Mouse (Mus musculus): ENCODE data around the gene Nat8f4.
"Not testable (repeated sequence)": the region's sequence is repeated elsewhere in the genome, so short reads cannot be mapped to it uniquely, and the experiment has no call there.

The Nat8f4 gene

DNA sequence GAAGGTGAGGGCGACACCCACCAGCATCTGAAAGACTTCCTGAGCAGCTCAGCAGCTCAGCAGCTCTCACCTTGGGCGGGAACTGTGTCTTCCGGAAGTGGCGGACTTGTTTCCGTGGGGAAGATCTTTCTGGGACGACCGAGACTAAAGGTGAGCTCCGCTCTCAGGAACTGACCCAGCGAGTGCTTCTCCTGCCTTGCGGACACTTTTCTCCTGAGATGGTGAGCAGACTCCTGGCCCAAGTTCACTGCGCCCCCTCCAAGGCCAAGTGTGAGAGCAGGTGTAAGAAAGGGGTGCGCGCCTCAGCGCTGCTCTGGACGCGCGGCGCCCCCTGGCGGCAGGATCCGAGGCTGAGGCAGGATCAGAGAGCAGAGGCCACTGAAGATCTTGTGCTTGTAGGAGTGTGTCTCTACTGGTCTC is at the start of gene Nat8f4:
Gene Nat8f4, minus strand, starts transcription at position 243 of the 420 bp plus-strand sequence.
- peak; percentile 37 for DNase-seq (ENCODE audit: low read depth, low spot score)

DNA sequence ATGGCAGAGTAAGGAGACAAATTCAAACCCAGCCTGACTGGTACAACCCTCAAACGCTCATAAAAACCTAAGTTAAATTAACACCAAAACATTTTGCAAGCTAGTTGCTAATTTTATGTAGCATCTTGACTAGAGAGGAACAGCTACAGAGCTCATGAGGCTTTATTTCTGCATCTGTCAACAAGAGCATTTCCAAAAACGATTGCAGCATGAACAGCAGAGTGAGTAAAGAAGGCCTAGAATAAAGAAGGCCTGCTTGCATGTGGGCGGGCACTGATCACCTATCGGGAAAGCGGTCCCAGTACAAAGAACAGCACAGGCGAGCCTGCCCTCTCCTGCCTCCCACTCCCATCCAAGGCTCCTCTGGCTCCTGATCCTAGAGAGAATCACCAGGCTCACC is 43.9 kb upstream of the Nat8f4 start:
- no peak for DNase-seq (ENCODE audit: low read depth, low spot score)

DNA sequence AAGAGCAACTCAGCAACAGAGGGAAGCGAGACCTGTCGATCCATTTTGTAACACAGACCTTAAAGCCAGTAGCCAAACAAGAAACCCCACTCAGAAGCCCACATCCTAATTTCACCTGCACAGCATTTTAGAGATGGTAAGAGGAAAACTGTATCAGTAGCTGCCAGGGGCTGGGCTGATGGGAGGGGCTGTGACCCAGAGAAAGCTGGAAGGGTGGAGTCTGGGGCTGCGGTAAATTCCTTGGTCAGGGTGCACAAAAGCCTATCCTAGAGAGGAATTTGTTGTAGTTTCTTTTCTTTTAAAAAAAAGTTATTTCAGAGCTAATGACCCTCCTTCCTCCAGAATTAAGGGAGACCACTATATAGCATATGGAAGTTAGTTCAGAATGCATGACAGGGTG is 37.8 kb upstream of the Nat8f4 start:
- DNase-seq (ENCODE audit: low read depth, low spot score): no peak

GRCm38 (mm10) chr6:85938701-85939100 is 34.0 kb upstream of the Nat8f4 start:
- no peak for DNase-seq (ENCODE audit: low read depth, low spot score)

- DNase-seq (ENCODE audit: low read depth, low spot score): peak; percentile 56
Measured at GRCm38 (mm10) chr6:85936508-85937465, 32.1 kb upstream of the Nat8f4 start.

DNA sequence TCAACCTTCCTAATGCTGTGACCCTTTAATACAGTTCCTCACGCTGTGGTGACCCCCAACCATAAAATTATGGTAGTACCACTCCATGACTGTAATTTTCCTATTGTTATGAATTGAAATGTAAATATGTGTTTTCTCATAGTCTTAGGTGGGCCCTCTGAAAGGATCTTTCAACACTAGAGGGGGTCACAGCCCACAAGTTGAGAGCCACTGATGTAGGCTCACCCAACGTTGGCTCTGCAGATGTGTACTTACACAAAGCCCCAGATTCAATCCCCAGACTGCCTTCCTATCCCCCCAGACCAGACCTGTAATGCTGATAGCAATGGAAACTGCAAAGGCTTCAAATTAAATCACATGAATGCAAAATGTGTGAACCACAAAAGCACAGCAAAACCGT is 31.0 kb upstream of the Nat8f4 start:
- no peak for DNase-seq (ENCODE audit: low read depth, low spot score)

DNA sequence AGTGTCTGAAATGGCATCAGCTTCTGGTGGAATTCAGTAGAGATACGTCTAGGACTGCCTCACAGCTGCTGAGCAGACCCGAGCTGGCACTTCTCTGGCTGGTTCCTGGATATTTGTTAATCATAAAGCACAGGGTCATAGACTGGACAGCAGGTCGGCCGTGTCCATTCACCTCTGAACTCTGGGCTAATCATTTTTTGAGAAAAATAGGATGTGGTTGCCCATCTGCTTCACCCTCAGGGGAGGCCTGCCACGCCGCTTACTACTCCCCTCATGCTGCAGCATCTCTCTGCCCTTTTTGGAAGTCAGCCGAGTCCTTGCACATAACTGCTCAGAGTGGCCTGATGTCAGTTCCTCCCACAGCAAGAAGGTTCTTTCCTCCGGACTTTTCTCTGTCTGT is 29.4 kb upstream of the Nat8f4 start:
- DNase-seq (ENCODE audit: low read depth, low spot score): no peak

DNA sequence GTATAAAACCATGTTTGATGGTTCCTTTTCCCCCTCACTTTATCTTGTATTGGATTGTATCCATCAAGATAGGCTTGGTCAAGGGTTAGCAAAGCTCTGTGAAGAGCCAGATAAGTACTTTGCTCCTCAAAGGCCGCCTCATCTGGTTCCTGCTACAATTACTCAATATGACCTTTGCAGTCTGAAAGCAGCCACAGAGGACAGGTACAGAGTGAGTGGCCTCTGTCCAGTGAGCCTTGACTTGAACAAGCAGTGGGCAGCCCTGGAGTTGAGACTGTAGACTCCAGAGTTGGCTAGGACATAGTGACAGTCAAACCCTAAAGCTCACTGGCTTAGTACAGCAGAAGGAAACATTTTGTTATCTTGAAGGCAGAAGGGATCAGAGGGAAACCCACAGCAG is 24.6 kb upstream of the Nat8f4 start:
- DNase-seq (ENCODE audit: low read depth, low spot score): no peak

- DNase-seq (ENCODE audit: low read depth, low spot score): no peak
Measured at GRCm38 (mm10) chr6:85927476-85928464, 23.1 kb upstream of the Nat8f4 start.

DNA sequence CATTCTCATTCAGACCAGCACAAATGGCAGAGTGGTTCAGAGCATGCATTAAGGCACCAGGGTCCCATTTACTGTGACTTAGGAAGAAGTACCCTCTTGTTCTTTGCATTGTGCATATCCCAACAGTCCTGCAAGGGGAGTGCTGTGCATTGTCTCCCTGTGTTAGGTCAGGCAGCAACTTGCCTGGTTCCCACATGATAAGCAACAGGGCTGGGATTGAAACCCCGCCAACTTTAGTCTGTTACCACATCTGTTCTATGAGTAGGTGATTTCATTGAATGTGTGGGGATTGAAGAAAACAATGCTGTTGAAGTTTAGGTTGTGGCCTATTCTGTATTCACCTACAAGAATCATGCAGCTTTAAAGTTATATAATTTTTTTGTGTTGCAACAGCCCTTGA is 22.0 kb upstream of the Nat8f4 start:
- DNase-seq (ENCODE audit: low read depth, low spot score): no peak

DNA sequence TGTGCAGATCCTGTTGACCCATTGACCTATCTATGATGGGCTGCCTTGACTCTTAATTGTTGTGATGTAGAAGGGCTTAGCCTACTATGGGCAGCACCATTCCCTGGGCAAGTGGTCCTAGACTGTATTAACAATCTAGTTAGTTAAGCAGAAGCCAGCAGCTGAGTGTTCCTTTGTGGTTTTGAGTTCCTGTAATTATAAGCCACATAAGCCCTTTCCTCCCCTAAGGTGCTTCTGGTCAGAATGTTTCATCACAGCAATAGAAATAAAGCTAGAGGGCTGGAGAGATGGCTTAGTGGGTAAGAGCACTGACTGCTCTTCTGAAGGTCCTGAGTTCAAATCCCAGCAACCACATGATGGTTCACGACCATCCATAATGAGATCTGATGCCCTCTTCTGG is 19.0 kb upstream of the Nat8f4 start:
- DNase-seq (ENCODE audit: low read depth, low spot score): no peak

DNA sequence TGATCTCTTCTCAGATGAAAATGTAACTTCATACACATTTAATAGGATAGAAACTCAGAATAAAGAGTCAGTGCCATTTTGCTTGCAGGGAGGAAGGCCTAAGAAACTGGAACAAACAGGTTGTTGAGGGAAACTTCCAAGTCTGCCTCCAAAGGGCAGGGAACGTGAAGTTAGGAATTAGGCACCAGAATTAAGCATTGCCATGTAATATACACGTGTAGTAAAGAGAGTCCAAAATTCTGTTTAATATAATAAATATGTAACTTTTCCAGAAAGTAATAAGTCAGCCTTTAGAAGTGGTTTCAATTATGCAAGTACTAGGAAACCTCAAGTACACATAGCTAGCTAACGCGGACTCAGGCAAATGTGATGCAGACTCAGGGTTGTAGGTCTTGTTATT is 14.7 kb upstream of the Nat8f4 start:
- no peak for DNase-seq (ENCODE audit: low read depth, low spot score)

DNA sequence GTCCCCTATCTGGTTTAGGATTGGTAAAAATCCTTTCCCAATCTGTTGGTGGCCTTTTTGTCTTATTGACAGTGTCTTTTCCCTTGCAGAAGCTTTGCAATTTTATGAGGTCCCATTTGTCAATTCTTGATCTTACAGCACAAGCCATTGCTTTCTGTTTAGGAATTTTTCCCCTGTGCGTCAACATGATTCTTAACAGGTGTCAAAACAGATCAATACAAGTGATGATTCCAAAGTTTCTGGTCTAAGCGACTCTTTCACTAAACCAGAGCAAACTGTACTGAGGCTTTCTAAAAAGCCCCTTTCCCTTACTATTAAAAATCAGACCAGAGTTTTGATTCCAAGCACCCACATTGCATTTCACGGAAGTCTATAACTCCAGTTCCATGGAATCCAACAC is 13.7 kb upstream of the Nat8f4 start:
- not testable (repeated sequence) for DNase-seq (ENCODE audit: low read depth, low spot score)

DNA sequence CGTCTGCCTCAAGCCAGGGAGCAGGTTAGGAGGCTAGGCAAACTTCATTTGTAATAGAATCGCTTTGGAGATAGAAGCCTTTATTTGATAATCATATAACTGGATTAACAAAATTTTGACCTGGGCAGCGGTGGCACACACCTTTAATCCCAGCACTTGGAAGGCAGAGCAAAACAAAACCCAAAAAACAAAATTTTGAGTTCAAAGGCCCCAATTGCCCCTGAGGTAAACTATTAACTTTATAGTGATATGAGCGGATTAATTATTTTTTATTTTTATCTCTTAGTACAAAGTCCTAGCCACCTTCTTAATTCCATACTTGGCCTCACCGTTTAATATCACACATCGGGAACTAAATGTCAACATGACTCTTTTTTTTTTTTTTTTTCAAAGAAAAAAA is 11.9 kb upstream of the Nat8f4 start:
- DNase-seq (ENCODE audit: low read depth, low spot score): no peak

DNA sequence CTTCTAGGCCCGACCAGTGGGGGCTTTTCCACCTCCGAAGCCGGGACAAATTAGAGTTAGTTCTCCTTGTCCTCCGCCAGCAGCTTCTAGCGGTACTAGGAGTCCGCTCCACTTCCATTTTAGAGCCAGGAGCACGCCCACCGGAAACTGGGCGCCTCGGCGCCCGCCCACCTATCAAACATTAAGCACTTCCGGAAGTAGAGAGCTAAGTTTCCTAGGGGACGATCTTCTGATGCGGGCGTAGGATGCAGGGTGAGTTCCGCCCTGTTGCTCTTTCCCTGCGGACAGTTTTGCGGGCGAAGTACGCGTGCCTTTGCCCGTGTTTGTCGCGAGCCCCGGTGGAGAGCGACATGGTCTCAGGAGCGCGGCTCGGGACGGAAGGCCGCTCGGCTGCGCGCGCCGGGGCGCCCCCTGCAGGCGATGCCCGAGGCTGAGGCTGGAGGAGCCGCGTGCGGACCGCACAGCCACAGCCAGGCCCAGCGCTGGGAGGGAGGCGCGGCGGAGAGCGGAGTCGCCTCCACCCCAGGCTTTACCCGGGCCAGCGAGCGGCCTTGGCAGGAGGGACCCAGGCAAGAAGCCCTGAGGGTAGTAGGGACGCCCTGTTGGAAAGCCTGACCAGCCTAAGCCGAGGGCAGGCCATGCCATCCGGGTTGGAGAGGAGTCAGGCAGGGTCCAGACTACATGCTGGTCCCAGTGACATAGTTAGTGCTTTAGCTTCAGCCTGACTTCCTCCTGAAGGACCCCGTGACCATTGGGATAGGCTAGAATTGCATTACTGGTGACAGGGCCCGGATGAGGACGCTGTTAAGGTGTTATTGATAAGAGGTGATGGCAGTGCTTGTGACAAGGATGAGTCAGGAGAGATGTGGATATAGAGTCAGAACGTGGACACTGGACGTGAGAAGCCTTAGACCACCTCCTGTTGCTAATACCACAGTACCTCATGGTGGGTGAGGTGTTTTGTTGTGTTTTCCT is 11.1 kb upstream of the Nat8f4 start, which contains the start of gene Nat8f1:
Gene Nat8f1, minus strand, starts transcription at position 149 of the 975 bp plus-strand sequence.
- peak; percentile 83 for DNase-seq (ENCODE audit: low read depth, low spot score)

DNA sequence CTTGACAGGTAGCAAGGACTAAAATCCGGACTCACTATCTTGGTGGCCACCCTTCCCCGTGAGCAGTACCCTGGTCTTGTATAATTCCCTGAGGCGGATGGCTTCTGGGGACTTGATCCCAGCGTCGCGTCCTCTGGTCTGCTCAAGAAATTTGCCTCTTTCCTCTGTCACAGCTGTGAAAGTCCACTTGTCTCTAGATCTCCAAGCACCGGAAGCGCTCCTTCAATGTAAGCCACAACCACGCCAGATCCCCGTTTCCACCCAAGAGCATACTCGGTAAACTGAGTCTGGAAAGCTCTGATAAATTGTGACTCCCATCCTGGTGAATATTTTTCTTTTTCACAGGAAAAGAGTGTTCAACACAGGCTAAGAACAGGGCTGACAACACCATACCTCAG is 10.5 kb upstream of the Nat8f4 start:
- DNase-seq (ENCODE audit: low read depth, low spot score): peak; percentile 31

DNA sequence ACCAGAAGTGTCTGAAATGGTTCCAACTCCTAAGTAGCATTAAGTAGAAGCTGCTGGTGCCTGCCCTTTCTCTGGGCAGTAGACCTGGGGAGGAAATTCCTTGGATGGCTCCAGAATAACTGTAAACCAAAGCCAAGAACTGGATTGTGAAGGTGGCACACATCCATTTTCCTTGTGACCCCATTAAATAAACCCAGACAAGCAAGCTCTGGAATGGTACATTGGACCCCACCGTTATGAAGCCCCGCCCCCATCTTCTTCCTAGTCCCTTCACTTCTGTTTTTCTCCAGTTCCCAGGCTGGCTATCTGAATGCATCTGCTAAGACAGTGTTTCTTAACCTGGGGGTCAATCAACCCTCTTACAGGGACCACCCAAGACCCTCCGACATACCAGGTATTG is 6.9 kb upstream of the Nat8f4 start, which contains the start of gene Tprkb:
Gene Tprkb, plus strand, starts transcription at position 279 of the 400 bp plus-strand sequence.
- DNase-seq (ENCODE audit: low read depth, low spot score): no peak

GRCm38 (mm10) chr6:85909704-85910103 is 5.0 kb upstream of the Nat8f4 start:
- DNase-seq (ENCODE audit: low read depth, low spot score): no peak

- DNase-seq (ENCODE audit: low read depth, low spot score): no peak
Measured at GRCm38 (mm10) chr6:85908341-85908740, 3.7 kb upstream of the Nat8f4 start.

- not testable (repeated sequence) for DNase-seq (ENCODE audit: low read depth, low spot score)
Measured at GRCm38 (mm10) chr6:85906911-85907351, 2.2 kb upstream of the Nat8f4 start.

DNA sequence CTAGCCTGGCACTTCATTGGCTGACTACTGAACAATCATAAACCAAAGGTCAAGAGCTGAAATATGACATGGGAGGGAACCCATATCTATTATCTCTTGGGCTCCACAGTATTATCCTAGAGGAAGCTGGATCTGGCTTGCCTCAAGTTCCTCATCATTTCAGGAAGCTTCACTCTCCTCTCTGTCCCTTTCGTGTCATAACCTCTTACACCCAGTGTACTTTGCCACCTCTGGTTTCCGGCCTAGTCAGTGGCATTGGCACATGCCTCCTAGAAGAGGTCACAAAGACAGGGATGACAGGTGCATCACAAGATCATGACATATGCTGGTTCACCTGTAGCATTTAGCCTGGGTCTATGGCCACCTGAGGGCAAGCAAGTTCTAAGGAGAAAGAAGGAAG is 2.4 kb downstream of the Nat8f4 start:
- no peak for DNase-seq (ENCODE audit: low read depth, low spot score)

Measured in c-Kit-negative CD71-positive TER-119-positive erythroid progenitor cells, embryonic 14.5 days (primary cell).